Mouse (Mus musculus) layer of hippocampus, adult 6 months (tissue): Measurements from ENCODE around the gene Mamdc4. TPM values are rescaled to one million over a fixed set of nuclear protein-coding genes. Genes with fewer than 3 reads are reported as not detected.

Source experiments
- long read RNA-seq, 2 experiments: library from polyadenylated mRNA; unstranded; transcript quantifications; one replicate each; pipeline ENCODE4 v2.0.0; 2019 to 2020
- polyA plus RNA-seq: library from polyadenylated mRNA; unstranded; fragments of <200 nt; fragmentation: Nextera tagmentation; gene quantifications from 2 replicates; pipeline ENCODE4 v1.2.3, GENCODE M21; 2021

Mamdc4 gene
- 25.8 and 27.1 TPM in 2 replicates for polyA plus RNA-seq
- long read RNA-seq, experiment 1 = 0 reads
- long read RNA-seq, experiment 2, partial matches to known transcripts = 1 of 1 reads
- long read RNA-seq, experiment 2, other reads (novel, unspliced or antisense) = 0 of 1 reads

GRCm38 (mm10) chr2:25574579-25575431, at the start of gene Mamdc4, which contains the start of gene Phpt1:
TSS of gene Mamdc4 (minus strand) at chr2:25574845.
TSS of gene Phpt1 (minus strand) at chr2:25575224.

GRCm38 (mm10) chr2:25621229-25622200, 46.9 kb upstream of the Mamdc4 start, which contains the start of gene Tmem141:
TSS of gene Tmem141 (minus strand) at chr2:25622005.

GRCm38 (mm10) chr2:25617578-25617977, 42.9 kb upstream of the Mamdc4 start, which contains the start of gene Ccdc183:
TSS of gene Ccdc183 (minus strand) at chr2:25617678.

GRCm38 (mm10) chr2:25607761-25608622, 33.3 kb upstream of the Mamdc4 start, which contains the start of gene Rabl6:
TSS of gene Rabl6 (minus strand) at chr2:25608521.

DNA sequence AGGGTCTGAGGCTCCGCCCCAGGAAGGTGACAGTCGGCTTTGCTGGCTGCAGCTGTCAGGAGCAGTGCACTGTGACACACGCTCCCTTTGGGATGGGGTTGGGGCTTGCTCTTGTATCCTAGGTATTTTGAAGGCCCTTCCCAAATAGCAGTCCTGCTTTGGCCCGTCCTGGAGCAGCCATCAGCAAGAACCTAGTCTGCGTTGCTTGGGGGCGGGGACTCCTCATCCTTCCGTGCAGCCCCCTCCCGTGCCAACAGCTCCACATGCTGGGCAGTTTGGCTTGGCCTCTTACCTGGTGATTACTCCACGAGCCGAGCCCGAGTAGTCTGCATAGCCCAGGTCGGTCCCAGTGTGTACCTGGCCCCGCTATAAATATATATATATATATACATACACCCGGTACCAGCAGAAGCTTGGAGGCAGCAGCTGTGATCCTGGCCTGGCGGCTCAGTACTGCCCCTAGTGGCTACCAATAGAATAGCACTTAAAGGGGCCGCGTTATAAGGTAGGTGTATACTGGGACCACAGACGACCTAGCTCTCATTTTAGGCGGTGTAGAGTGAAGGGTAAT, 6.7 kb upstream of the Mamdc4 start, which contains the start of gene Ajm1:
Gene Ajm1, minus strand, starts transcription at position 464 of the 571 bp plus-strand sequence.

DNA sequence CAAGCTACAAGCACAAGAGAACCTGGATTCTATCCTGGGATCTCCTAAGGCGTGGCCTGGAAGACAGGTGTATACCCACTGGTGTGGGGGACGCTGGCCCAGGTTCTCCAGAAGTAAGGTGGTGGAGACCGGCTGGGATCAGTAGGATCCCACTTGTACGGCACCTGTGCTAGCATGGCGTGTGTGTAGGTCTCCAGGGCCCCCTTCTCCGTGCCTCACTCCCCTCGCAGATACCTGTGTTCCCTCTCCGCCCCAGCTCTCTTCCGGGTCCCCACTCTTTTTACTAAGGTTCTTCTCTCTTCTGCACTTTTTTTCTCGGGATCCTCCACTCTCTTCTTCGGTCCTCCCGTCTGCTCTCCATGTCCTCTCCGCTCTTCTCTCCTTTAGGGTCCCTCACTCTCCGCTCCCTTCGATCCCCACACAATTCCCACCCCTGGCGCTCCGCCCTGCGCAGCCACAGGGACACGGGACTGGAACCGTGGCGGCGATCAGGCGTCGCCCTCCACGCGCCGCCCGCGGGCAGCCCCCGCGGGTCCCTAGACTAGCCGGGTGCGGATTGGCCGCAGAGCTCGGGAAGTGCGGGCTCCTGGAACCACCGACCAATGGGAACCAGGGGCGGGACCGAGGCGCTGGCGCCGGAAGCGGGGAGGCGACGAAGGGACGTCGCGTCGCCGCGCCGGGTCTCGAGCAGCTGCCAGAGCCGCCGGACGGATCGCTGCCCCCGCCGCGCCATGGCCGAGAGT, 17.3 kb downstream of the Mamdc4 start, which contains the start of gene Edf1:
Gene Edf1, plus strand, starts transcription at position 627 of the 743 bp plus-strand sequence.

DNA sequence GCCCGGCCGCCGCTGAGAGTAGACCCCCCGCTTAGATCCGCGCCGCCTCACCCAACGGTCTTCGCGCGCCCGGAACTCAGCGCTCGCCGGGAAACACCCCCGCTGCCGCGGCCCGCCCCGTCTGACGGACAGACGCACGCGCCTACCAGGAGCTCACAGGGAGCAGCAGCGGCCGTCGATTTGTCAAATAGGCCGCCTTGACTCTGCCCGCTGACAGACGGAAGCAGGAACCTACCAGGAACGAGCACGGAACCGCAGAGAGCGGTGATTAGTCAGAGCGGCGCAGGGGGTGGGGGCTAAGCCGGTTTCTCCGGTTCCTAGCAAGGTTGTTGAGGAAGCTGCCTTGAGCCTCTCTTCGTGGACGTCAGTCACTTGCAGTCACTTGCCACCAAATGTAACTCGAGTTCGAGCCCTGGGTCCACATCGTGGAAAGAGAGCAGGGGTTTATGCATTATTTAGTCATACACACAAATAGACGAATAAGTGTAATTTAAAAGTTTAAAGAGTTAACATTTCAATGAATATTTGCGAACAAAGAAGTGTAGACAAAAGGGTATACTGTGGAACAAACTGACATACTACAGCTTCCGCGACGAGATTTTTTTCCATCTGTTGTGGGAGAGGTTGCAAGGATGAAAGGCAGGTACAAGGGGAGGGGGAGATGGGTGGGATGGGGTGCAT, 27.7 kb downstream of the Mamdc4 start, which contains the start of gene Traf2:
Gene Traf2, minus strand, starts transcription at position 130 of the 681 bp plus-strand sequence.

Other genes starting within 250 kb of the Mamdc4 start
- 13.0 and 18.8 TPM in 2 replicates for gene Man1b1, start 242.5 kb downstream of the Mamdc4 start, polyA plus RNA-seq
- gene Dpp7, start 218.5 kb downstream of the Mamdc4 start, polyA plus RNA-seq = 17.5 and 27.1 TPM in 2 replicates
- 26.0 and 26.4 TPM in 2 replicates for gene Uap1l1, start 209.2 kb downstream of the Mamdc4 start, polyA plus RNA-seq
- gene Sapcd2, start 202.5 kb downstream of the Mamdc4 start, polyA plus RNA-seq = 2.3 and 2.4 TPM in 2 replicates
- 21.4 and 46.8 TPM in 2 replicates for gene Entpd2, start 179.0 kb downstream of the Mamdc4 start, polyA plus RNA-seq
- 292 and 359 TPM in 2 replicates for gene Npdc1, start 175.5 kb downstream of the Mamdc4 start, polyA plus RNA-seq
- 0.06 and 0.20 TPM in 2 replicates for gene Fut7, start 151.6 kb downstream of the Mamdc4 start, polyA plus RNA-seq
- 33.0 and 34.1 TPM in 2 replicates for gene Abca2, start 146.1 kb downstream of the Mamdc4 start, polyA plus RNA-seq
- 0.70 and 9.1 TPM in 2 replicates for gene Clic3, start 118.0 kb downstream of the Mamdc4 start, polyA plus RNA-seq
- gene Paxx, start 113.8 kb downstream of the Mamdc4 start, polyA plus RNA-seq = 111 and 116 TPM in 2 replicates
- 2,394 and 5,724 TPM in 2 replicates for gene Ptgds, start 104.8 kb downstream of the Mamdc4 start, polyA plus RNA-seq
- not detected in 2 replicates for gene Lcn12, start 80.9 kb downstream of the Mamdc4 start, polyA plus RNA-seq
- 124 and 134 TPM in 2 replicates for gene Fbxw5, start 74.1 kb downstream of the Mamdc4 start, polyA plus RNA-seq
- 1.8 and 2.0 TPM in 2 replicates for gene C8g, start 73.1 kb downstream of the Mamdc4 start, polyA plus RNA-seq
- 9.9 and 10.3 TPM in 2 replicates for gene Traf2, start 27.9 kb downstream of the Mamdc4 start, polyA plus RNA-seq
- gene Edf1, start 17.0 kb downstream of the Mamdc4 start, polyA plus RNA-seq = 801 and 843 TPM in 2 replicates
- gene Phpt1, start 379 bp upstream of the Mamdc4 start, polyA plus RNA-seq = 151 and 165 TPM in 2 replicates
- 13.5 and 18.7 TPM in 2 replicates for gene Ajm1, start 6.9 kb upstream of the Mamdc4 start, polyA plus RNA-seq
- gene Rabl6, start 33.7 kb upstream of the Mamdc4 start, polyA plus RNA-seq = 58.2 and 69.1 TPM in 2 replicates
- 0.83 and 1.1 TPM in 2 replicates for gene Ccdc183, start 42.8 kb upstream of the Mamdc4 start, polyA plus RNA-seq
- 44.7 and 48.2 TPM in 2 replicates for gene Tmem141, start 47.2 kb upstream of the Mamdc4 start, polyA plus RNA-seq
- gene Fcna, start 53.2 kb upstream of the Mamdc4 start, polyA plus RNA-seq = 0.33 and 0.40 TPM in 2 replicates
- not detected in 2 replicates for gene Lcn8, start 78.3 kb upstream of the Mamdc4 start, polyA plus RNA-seq
- gene Lcn5, start 83.1 kb upstream of the Mamdc4 start, polyA plus RNA-seq = not detected in 2 replicates
- not detected in 2 replicates for gene Lcn6, start 101.9 kb upstream of the Mamdc4 start, polyA plus RNA-seq
- gene Lcn10, start 107.9 kb upstream of the Mamdc4 start, polyA plus RNA-seq = not detected in 2 replicates
- not detected in 2 replicates for gene Obp2a, start 125.2 kb upstream of the Mamdc4 start, polyA plus RNA-seq
- gene Bmyc, start 131.9 kb upstream of the Mamdc4 start, polyA plus RNA-seq = 212 and 245 TPM in 2 replicates
- gene Obp2b, start 162.2 kb upstream of the Mamdc4 start, polyA plus RNA-seq = not detected in 2 replicates
- gene Lcn3, start 190.7 kb upstream of the Mamdc4 start, polyA plus RNA-seq = not detected in 2 replicates
- gene Lcn11, start 202.2 kb upstream of the Mamdc4 start, polyA plus RNA-seq = not detected in 2 replicates
- not detected in 2 replicates for gene Gm13539, start 207.4 kb upstream of the Mamdc4 start, polyA plus RNA-seq
- gene Glt6d1, start 241.0 kb upstream of the Mamdc4 start, polyA plus RNA-seq = not detected in 2 replicates
- not detected in 2 replicates for gene Lcn9, start 248.3 kb upstream of the Mamdc4 start, polyA plus RNA-seq